Mouse (Mus musculus) R1 (cell line): Measurements from ENCODE around the gene Pds5a.

Experiments used
- DNase-seq: peaks from one replicate; pipeline ENCODE4 v3.0.0-alpha.2; 2018; ENCODE audit warnings: low read depth, low spot score

The Pds5a gene

DNA sequence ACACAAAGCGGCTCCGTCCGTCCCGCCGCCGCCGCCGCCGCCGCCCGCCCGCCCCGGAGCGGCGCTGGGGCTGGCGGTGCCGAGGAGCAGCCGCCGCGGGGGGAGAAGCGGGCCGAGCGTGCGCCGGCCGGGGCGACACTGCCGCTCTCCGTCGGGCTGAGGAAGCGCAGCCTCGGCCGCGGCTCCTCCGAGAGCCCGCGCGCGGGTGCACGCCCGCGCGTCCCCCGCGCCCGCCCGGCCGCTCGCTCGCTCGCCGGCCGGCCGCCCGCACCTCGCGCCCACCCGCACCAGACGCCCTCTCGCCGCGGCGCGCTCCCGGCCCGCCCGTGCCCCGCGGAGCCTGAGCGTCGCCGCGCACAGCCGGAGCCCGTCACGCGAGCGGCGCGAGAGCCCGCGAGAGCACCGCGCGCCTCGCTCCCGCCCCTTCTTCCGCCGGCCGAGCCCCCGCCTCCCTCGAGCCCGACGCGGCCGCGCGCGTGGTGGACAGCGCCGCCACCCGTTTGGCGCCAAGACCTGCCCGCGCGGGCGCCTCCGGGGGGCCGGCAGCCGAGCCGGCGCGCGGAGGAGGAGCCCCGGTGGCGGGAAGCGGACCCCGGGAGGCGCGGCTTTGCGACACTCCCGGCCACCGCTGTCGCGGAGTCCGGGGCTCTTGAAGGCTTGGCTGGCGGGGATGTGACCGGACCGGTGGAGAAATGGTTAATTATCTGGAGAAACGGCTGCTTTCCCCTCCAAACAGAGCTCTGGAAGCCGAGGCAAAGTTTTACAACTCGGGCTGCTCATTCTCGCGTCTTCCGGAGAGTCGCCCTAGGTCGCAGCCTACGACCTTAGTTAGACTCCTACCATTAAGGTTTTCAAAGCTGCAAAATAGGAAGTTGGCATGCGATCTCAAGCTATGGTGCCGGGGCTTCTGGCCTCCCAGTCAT, at the start of gene Pds5a:
TSS of gene Pds5a (minus strand) at position 438 of the 923 bp plus-strand sequence.
- DNase-seq, result peak; percentile 83

DNA sequence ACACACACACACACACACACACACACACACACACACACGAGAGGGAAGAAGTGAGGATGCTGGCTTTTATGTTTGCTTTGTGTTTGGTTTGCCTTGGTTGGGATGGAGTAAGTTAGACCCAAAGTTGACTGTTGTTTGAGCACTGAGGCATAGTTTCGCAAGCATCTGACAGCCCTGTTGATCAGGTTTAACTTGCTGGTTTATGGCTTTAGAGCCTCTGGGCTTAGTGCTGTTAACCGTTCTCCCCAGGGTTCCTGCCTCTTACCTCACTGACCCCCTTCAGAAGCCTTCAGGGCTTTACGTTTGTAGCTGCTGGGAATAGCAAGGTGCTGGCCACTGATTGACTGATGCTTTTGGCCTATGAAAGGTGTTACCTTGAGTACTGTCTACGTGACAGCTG, 48.8 kb upstream of the Pds5a start:
- DNase-seq, result no peak

DNA sequence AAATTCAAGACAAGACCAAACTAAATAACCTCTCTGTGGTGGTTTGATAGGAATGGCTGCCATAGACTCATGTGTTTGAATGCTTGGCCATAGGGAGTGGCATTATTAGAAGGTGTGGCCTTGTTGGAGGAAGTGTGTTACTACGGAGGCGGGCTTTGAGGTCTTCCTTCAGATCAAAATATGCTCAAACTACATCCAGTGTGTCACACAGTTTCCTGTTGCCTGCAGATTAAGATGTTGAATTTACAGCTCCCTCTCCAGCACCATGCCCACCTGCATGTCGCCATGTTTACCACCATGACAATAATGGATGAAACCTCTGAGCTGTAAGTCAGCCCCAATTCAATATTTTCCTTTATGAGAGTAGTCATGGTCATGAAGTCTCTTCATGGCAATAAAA, 41.3 kb upstream of the Pds5a start:
- DNase-seq, result no peak

- DNase-seq, result no peak
Measured at GRCm38 (mm10) chr5:65735601-65736000, 37.5 kb upstream of the Pds5a start.

DNA sequence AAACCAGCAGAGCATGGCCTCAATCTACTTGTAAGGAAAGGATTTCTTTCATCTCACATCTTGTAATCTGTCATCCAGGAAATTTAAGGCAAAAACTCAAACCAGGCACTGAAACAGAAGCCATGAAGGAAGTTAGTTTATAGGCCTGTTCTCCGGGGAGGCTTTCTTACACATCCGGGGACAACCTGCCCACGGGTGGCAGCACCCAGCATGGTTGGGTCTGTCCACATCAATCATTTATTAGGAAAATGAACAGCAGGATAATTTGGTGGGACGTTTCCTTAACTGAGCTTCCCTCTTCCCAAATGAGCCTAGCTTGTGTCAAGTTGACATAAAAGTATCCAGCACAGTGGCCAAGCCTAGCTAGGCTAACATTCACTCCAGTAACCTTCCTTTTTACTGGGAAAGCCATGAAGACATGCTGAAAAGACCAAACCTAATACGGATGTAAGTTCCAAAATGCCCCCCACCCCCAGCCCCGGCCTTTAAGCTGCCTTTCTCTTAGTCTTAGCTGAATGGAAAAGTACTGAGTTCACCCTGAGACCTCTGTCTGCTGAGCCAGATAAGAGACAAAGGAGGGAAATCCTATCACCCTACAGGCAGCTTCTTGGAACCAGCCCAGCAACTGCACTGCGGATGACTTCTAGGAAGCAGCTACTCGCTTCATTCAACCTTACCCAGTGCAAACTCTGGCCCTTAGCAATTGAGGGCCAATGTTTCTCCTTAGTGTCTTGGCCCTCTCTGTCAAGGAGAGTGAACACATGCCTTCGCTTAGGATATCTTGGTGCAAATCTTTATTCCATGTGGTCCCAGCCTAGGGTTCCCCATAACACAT, 33.3 kb upstream of the Pds5a start:
- peak; percentile 21 for DNase-seq

GRCm38 (mm10) chr5:65724311-65725054, 26.4 kb upstream of the Pds5a start:
- peak; percentile 97 for DNase-seq

DNA sequence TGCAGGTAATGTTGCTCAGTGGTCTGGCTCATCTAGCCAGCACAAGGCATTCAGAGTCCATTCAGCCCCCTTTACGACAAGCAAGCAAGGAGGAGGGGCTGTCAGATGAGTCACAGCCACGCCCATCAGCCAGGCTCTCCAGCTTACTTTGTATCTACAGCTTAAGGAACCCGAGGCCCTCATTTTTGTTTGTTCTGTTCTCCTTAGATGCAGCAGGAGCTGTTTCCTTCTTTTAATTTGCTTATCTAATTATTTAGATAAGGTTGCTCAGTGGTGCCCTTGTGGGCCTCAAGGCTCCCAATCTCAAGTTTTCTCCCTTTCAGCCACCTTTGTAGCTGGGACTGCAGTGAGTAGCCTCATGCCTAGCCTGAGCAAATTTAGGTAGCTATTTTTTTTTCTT, 20.3 kb upstream of the Pds5a start:
- peak; percentile 87 for DNase-seq

DNA sequence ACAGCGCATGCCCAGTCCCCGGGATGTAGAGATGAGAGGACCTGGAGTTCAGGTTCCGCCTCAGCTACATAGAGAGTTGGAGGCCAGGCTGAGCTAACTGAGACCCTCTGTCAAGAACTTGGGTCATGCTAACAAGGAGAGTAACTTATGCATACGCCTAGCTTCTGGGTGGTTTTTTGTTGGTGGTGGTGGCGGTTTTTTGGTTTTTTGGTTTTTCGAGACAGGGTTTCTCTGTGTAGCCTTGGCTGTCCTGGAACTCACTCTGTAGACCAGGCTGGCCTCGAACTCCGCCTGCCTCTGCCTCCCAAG, 19.8 kb upstream of the Pds5a start:
- peak; percentile 14 for DNase-seq

GRCm38 (mm10) chr5:65717063-65717902, 19.2 kb upstream of the Pds5a start:
- no peak for DNase-seq

DNA sequence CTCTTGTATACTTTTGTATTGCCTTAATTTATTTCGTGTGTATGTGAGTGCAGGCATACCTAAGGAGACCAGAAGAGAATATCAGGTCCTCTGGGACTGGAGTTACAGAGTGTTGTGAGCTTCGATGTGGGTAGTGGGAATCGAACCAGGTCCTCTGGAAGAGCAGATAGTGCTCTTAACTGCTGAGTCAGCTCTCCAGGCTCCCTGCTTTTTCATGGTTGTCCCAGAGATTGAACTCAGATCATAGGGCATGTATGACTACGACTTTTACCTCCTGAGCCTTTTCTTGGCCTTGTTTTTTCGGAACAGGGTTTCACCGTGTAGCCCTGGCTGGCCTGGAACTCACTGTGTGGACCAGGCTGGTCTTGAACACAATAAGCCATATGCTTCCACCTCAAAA, 17.0 kb upstream of the Pds5a start:
- no peak for DNase-seq

DNA sequence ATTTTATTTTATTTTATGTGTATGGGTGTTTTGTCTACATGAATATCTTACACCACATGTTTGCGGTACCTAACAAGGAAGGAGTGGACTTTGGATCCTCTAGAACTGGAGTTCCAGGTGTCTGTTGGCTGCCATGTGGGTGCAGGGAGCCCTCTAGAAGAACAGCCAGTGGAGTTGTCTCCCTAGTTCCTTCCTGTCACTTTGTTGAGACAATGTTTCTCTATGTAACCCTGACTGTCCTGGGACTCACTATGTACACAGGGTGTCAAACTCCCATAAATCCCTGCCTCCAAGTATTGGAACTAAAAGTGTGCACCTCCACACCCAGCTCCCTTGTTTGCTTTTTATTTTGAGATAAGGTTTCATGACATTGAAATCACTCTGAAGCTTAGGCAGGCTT, 13.4 kb upstream of the Pds5a start:
- no peak for DNase-seq

GRCm38 (mm10) chr5:65710267-65710666, 12.2 kb upstream of the Pds5a start:
- no peak for DNase-seq

DNA sequence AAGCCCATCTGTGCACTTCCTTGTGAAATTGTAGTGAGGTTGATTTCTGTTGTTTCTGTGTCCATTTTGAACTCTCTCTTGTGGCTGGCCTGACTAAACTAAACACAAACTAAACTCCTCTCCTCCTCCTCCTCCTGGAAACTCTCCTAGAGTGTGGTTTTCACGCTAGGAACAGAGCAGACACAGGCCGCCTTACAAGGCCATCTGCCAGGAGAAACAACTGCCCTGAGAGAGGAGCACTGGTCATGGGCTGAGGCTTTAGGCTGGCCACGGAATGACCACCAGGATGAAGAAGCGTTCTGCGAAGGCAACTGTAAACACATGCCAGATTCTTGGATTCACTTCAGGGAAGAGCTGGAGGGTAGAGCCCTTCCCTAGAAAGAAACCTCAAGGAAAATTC, 8.9 kb upstream of the Pds5a start:
- no peak for DNase-seq

GRCm38 (mm10) chr5:65706171-65706570, 8.1 kb upstream of the Pds5a start:
- DNase-seq, result peak; percentile 34

GRCm38 (mm10) chr5:65704765-65705678, 6.9 kb upstream of the Pds5a start:
- DNase-seq, result no peak

- DNase-seq, result no peak
Measured at GRCm38 (mm10) chr5:65703261-65703660, 5.2 kb upstream of the Pds5a start.

DNA sequence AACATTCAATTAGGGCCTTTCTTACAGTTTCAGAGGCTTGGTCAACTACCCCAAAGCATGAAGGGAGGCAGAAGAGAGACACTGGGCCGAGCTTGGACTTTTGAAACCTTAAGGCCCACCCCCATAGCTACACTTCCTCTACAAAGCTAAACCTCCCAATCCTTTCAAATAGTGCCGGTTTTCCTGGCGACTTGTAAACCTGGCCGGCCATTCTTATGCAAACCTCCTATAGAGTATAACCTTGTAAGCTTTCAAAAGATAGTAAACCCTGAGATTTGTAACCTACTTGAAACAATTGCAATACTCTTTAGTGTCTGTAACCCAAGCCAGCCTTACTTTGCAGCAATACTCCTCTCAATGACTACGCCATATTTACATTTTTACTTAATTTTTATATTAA, 2.0 kb upstream of the Pds5a start:
- DNase-seq, result peak; percentile 90

DNA sequence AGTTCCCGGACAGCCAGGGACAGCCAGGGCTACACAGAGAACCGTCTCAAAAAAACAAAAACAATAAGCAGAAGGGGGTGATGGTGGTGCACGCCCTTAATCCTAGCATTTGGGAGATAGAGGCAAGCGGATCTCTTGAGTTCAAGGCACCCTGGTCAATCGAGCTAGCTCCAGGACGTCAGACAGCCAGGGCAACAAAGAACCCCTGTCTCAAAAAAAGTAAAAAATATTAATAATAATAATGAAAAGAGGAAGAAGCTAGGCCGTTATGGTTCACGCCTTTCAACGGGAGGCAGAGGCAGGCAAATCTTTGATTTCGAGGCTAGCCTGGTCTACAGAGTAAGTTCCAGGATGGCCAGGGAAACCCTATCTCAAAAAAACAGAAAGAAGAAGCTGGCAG, 1.1 kb upstream of the Pds5a start:
- no peak for DNase-seq

DNA sequence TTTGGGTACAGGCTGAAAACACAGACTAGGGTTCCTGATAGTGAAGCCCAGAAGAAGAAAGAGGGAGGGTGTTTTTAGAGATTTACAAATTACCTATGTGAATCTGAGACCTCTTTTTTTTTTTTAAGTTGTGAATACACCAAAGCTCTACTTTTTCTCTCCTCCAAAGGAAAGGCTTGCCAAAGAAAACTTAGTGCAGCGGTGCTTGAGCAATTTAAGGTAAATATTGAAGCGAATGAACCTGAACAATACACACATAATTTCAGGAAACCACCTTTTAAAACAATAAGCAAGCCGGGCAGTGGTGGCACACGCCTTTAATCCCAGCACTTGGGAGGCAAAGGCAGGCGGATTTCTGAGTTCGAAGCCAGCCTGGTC, 675 bp upstream of the Pds5a start:
- no peak for DNase-seq

- peak; percentile 34 for DNase-seq
Measured at GRCm38 (mm10) chr5:65697486-65697835, 612 bp downstream of the Pds5a start.
